In the genomic region with DNA sequence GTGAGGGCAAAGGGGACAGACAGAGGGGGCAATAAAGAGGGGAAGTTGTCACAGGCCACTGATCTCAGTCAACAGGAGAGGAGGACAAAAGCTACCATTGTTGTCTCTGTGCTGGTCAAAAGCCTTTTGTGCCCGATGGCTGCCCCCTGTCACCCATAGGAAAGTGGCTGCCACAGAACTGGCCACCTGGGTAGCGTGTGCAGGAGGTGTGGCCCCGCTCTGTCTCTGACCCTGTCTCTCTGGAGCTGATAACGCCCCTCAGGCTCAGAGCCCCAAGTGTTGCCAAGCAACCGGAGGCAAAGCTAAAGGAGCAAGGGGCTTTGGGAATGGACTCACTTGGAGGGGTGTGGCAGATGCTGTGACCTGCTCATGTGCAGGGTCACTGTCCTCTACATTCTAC, we compare ENCODE assay signal across 12 mouse cellular contexts. TPM values are rescaled to one million over a fixed set of nuclear protein-coding genes. Genes with fewer than 3 reads are reported as not detected.
A peak's percentile ranks its signal among the peaks of the same experiment; 100 is the strongest.
DNase-seq lines count a peak whose midpoint lies in the region; ATAC-seq and TF ChIP-seq lines count a peak whose summit lies in the region.
"Had no signal": no experiment of that assay in that cellular context is flagged by ENCODE, and none has a peak within 500 bp of the region (broad histone marks: within the 10 kb centered on the region; RNA-seq: fewer than 3 reads in every experiment).

No protein-coding gene starts in this region.

- H3K4me1 ChIP-seq in kidney, embryonic 16.5 days (ENCODE audit: insufficient read depth, low read length): peaks cover 7% of the 10 kb centered on the region; the same call in 1 of the 2 replicates
- no peaks in the 10 kb centered on the region for H3K4me1 ChIP-seq in kidney, embryonic 14.5 days (ENCODE audit: control insufficient read depth, insufficient read depth, low read length)
- peaks cover 25% of the 10 kb centered on the region for H3K4me1 ChIP-seq in bone marrow macrophage, adult 2 months (ENCODE audit: control insufficient read depth, insufficient read depth, low read length)
- peaks cover 34% of the 10 kb centered on the region for H3K4me1 ChIP-seq in liver, embryonic 13.5 days (replicated peaks)

- intact Hi-C loops in gastrocnemius, adult 2 months (cut with DNase I): loop anchor here (5.0 kb wide), 1 partner anchor 33 kb away; a partner anchor contains a TSS
- intact Hi-C loops in gastrocnemius, postnatal 14 days (cut with DNase I; ENCODE audit: low total_unique reads): no loop called here

- peak overlapping the region; percentile 90 for H3K27ac ChIP-seq in gastrocnemius, adult 2 months
- peak overlapping the region; percentile 64; the same call in 1 of the 2 replicates for H3K27ac ChIP-seq in kidney, embryonic 16.5 days (ENCODE audit: low read length)
- H3K27ac ChIP-seq in kidney, embryonic 14.5 days (ENCODE audit: low read depth, low read length): no peak overlapping the region
- peak overlapping the region; percentile 79 for H3K27ac ChIP-seq in bone marrow macrophage, adult 2 months (ENCODE audit: insufficient read depth, low read depth, low read length)
- no peak overlapping the region for H3K27ac ChIP-seq in liver, embryonic 13.5 days

- no peak overlapping the region for H3K4me2 ChIP-seq in kidney, embryonic 16.5 days (replicated peaks; ENCODE audit: low read depth, low read length)
- H3K4me2 ChIP-seq in kidney, embryonic 14.5 days (replicated peaks; ENCODE audit: low read depth, low read length): no peak overlapping the region
- no peak overlapping the region; the same call in 1 of the 2 replicates for H3K4me2 ChIP-seq in liver, embryonic 13.5 days
- H3K4me2 ChIP-seq: lung, embryonic 14.5 days had no signal

- peak overlapping the region; percentile 11; the same call in 1 of the 2 replicates for H3K4me3 ChIP-seq in gastrocnemius, adult 2 months
- no peak overlapping the region for H3K4me3 ChIP-seq in kidney, embryonic 16.5 days (ENCODE audit: low read length)
- no peak overlapping the region for H3K4me3 ChIP-seq in kidney, embryonic 14.5 days (ENCODE audit: low read length)
- H3K4me3 ChIP-seq in bone marrow macrophage, adult 2 months (ENCODE audit: insufficient read depth, low read length): no peak overlapping the region
- H3K4me3 ChIP-seq in liver, embryonic 13.5 days (replicated peaks): no peak overlapping the region

- no peak overlapping the region for H3K9ac ChIP-seq in kidney, embryonic 16.5 days (replicated peaks; ENCODE audit: low read length)
- no peak overlapping the region for H3K9ac ChIP-seq in kidney, embryonic 14.5 days (ENCODE audit: low read depth, low read length)
- H3K9ac ChIP-seq in liver, embryonic 13.5 days: peak overlapping the region; percentile 8; the same call in 1 of the 2 replicates
- H3K9ac ChIP-seq: lung, embryonic 14.5 days had no signal

- WGBS in kidney, embryonic 16.5 days: 60% methylated on average over 5 of the region's 5 CpGs
- WGBS in kidney, embryonic 14.5 days: 55% methylated on average over 5 of the region's 5 CpGs
- WGBS in liver, embryonic 13.5 days (ENCODE audit: insufficient replicate concordance): 25% methylated on average over 5 of the region's 5 CpGs

- TF ChIP-seq POLR2A in bone marrow macrophage, adult 2 months (IDR thresholded peaks at IDR 0.05; ENCODE audit: borderline replicate concordance, low read depth, low read length): no peak

- peaks cover 41% of the 10 kb centered on the region for H3K36me3 ChIP-seq in kidney, embryonic 16.5 days (ENCODE audit: insufficient read depth, low read length)
- peaks cover 50% of the 10 kb centered on the region for H3K36me3 ChIP-seq in kidney, embryonic 14.5 days (ENCODE audit: control insufficient read depth, insufficient read depth, low read length)
- H3K36me3 ChIP-seq in liver, embryonic 13.5 days: no peaks in the 10 kb centered on the region

- TF ChIP-seq CTCF in gastrocnemius, adult 2 months (IDR thresholded peaks at IDR 0.05): no peak
- TF ChIP-seq CTCF in bone marrow macrophage, adult 2 months (IDR thresholded peaks at IDR 0.05; ENCODE audit: low read depth, low read length): no peak

- no peak for DNase-seq in gastrocnemius, adult 2 months
- DNase-seq in gastrocnemius, postnatal 14 days: no peak
- DNase-seq in liver, embryonic 13.5 days: no peak
- no peak for DNase-seq in Muller cell, postnatal 12 days (ENCODE audit: inconsistent ontology term)
- DNase-seq: cerebellum, adult 2 months; kidney, postnatal 4 days; lung, embryonic 14.5 days had no signal

- H3K9me3 ChIP-seq in kidney, embryonic 16.5 days (ENCODE audit: low read length): no peaks in the 10 kb centered on the region
- H3K9me3 ChIP-seq in kidney, embryonic 14.5 days (ENCODE audit: control insufficient read depth, low read length): no peaks in the 10 kb centered on the region
- H3K9me3 ChIP-seq in liver, embryonic 13.5 days (replicated peaks): no peaks in the 10 kb centered on the region

- no peak for ATAC-seq in kidney, embryonic 16.5 days (ENCODE audit: low FRiP score, low TSS enrichment)
- ATAC-seq in kidney, embryonic 14.5 days (ENCODE audit: low FRiP score, low TSS enrichment): no peak
- 0 out of 2 replicates have a peak, but pooled peaks have one; percentile 26 for ATAC-seq in liver, embryonic 13.5 days (ENCODE audit: low read depth)
- no peak for ATAC-seq in monocyte, adult 5-6 weeks (replicated peaks; ENCODE audit: insufficient number of reproducible peaks, low FRiP score, low TSS enrichment, poor library complexity, severe bottlenecking)
- ATAC-seq: intestine, embryonic 16.5 days had no signal

- no peaks in the 10 kb centered on the region for H3K27me3 ChIP-seq in kidney, embryonic 16.5 days (ENCODE audit: insufficient read depth, low read length)
- no peaks in the 10 kb centered on the region for H3K27me3 ChIP-seq in kidney, embryonic 14.5 days (ENCODE audit: control insufficient read depth, insufficient read depth, low read length)
- H3K27me3 ChIP-seq in liver, embryonic 13.5 days: 0 out of 2 replicates have a peak, but pooled peaks cover 3% of the 10 kb centered on the region

RNA-seq across cellular contexts. Expression of a gene that starts 16.1 kb away (rescaled TPM):
- 10 to 100 TPM; 27.7 to 33.1 TPM for total RNA-seq in gastrocnemius, adult 2 months (2021)
- total RNA-seq in gastrocnemius, postnatal 14 days (2021): 10 to 100 TPM; 27.3 to 28.4 TPM
- 27.4 and 29.4 TPM in 2 replicates for polyA plus RNA-seq in kidney, embryonic 16.5 days (2015; fragmentation: Nextera tagmentation; extraction: Ambion mirVana)
- 12.8 and 23.8 TPM in 2 replicates for polyA plus RNA-seq in kidney, embryonic 14.5 days (2014; fragmentation: Nextera tagmentation; extraction: Ambion mirVana)
- 20.5 and 21.6 TPM in 2 replicates for polyA plus RNA-seq in bone marrow macrophage, adult 2 months (2012; ENCODE audit: insufficient read depth, insufficient read length, missing spikeins)
- polyA plus RNA-seq in liver, embryonic 13.5 days (2015; fragmentation: Nextera tagmentation; extraction: Ambion mirVana): 14.6 and 15.0 TPM in 2 replicates
- total RNA-seq in monocyte, adult 5-6 weeks (2017): 7.4 to 12.5 TPM (median 9.8 TPM) in 3 replicates

RNA-seq across cellular contexts. Expression of a gene that starts 20.8 kb away (rescaled TPM):
- total RNA-seq in gastrocnemius, adult 2 months (2021): 1 to 10 TPM; 4.6 to 4.7 TPM
- total RNA-seq in gastrocnemius, postnatal 14 days (2021): 1 to 10 TPM; 4.2 to 4.6 TPM
- polyA plus RNA-seq in kidney, embryonic 16.5 days (2015; fragmentation: Nextera tagmentation; extraction: Ambion mirVana): 34.7 and 36.8 TPM in 2 replicates
- polyA plus RNA-seq in kidney, embryonic 14.5 days (2014; fragmentation: Nextera tagmentation; extraction: Ambion mirVana): 29.4 and 31.7 TPM in 2 replicates
- polyA plus RNA-seq in bone marrow macrophage, adult 2 months (2012; ENCODE audit: insufficient read depth, insufficient read length, missing spikeins): 106 and 113 TPM in 2 replicates
- polyA plus RNA-seq in liver, embryonic 13.5 days (2015; fragmentation: Nextera tagmentation; extraction: Ambion mirVana): 9.9 and 10.3 TPM in 2 replicates
- 47.8 to 86.1 TPM (median 71.4 TPM) in 3 replicates for total RNA-seq in monocyte, adult 5-6 weeks (2017)

RNA-seq across cellular contexts. Expression of a gene that starts 32.2 kb away (rescaled TPM):
- 100 to 1,000 TPM; 243 to 286 TPM for total RNA-seq in gastrocnemius, adult 2 months (2021)
- 10 to 100 TPM; 61.8 to 96.0 TPM for total RNA-seq in gastrocnemius, postnatal 14 days (2021)
- polyA plus RNA-seq in kidney, embryonic 16.5 days (2015; fragmentation: Nextera tagmentation; extraction: Ambion mirVana): 21.7 and 21.9 TPM in 2 replicates
- 21.9 and 26.1 TPM in 2 replicates for polyA plus RNA-seq in kidney, embryonic 14.5 days (2014; fragmentation: Nextera tagmentation; extraction: Ambion mirVana)
- 2.4 and 2.8 TPM in 2 replicates for polyA plus RNA-seq in bone marrow macrophage, adult 2 months (2012; ENCODE audit: insufficient read depth, insufficient read length, missing spikeins)
- polyA plus RNA-seq in liver, embryonic 13.5 days (2015; fragmentation: Nextera tagmentation; extraction: Ambion mirVana): 1.9 and 2.5 TPM in 2 replicates
- 1.4 to 3.0 TPM in 2 of 3 replicates, not detected in the other for total RNA-seq in monocyte, adult 5-6 weeks (2017)

RNA-seq across cellular contexts. Expression of a gene that starts 41.5 kb away (rescaled TPM):
- total RNA-seq in gastrocnemius, adult 2 months (2021): 100 to 1,000 TPM; 144 to 170 TPM
- total RNA-seq in gastrocnemius, postnatal 14 days (2021): 100 to 1,000 TPM; 138 to 152 TPM
- 537 and 602 TPM in 2 replicates for polyA plus RNA-seq in kidney, embryonic 16.5 days (2015; fragmentation: Nextera tagmentation; extraction: Ambion mirVana)
- polyA plus RNA-seq in kidney, embryonic 14.5 days (2014; fragmentation: Nextera tagmentation; extraction: Ambion mirVana): 457 and 564 TPM in 2 replicates
- polyA plus RNA-seq in bone marrow macrophage, adult 2 months (2012; ENCODE audit: insufficient read depth, insufficient read length, missing spikeins): 339 and 358 TPM in 2 replicates
- 366 and 422 TPM in 2 replicates for polyA plus RNA-seq in liver, embryonic 13.5 days (2015; fragmentation: Nextera tagmentation; extraction: Ambion mirVana)
- total RNA-seq in monocyte, adult 5-6 weeks (2017): 574 to 1,047 TPM (median 1,041 TPM) in 3 replicates

RNA-seq across cellular contexts. Expression of a gene that starts 53.7 kb away (rescaled TPM):
- total RNA-seq in gastrocnemius, adult 2 months (2021): 1 to 10 TPM; 4.5 to 4.8 TPM
- total RNA-seq in gastrocnemius, postnatal 14 days (2021): 1 to 10 TPM; 3.5 to 4.1 TPM
- polyA plus RNA-seq in kidney, embryonic 16.5 days (2015; fragmentation: Nextera tagmentation; extraction: Ambion mirVana): 13.9 and 17.2 TPM in 2 replicates
- polyA plus RNA-seq in kidney, embryonic 14.5 days (2014; fragmentation: Nextera tagmentation; extraction: Ambion mirVana): 14.0 and 17.3 TPM in 2 replicates
- 9.2 and 11.8 TPM in 2 replicates for polyA plus RNA-seq in bone marrow macrophage, adult 2 months (2012; ENCODE audit: insufficient read depth, insufficient read length, missing spikeins)
- 9.4 and 11.0 TPM in 2 replicates for polyA plus RNA-seq in liver, embryonic 13.5 days (2015; fragmentation: Nextera tagmentation; extraction: Ambion mirVana)
- 23.3 to 32.0 TPM (median 28.7 TPM) in 3 replicates for total RNA-seq in monocyte, adult 5-6 weeks (2017)

Comparison
In these comparisons a context has a peak if more than half of its experiments do, and no peak if none do; other contexts are left out.
1. H3K27ac ChIP-seq: peak in gastrocnemius, adult 2 months (single experiment), kidney, embryonic 16.5 days (single experiment) and bone marrow macrophage, adult 2 months (single experiment); none in kidney, embryonic 14.5 days (single experiment) and liver, embryonic 13.5 days (single experiment).